Mouse (Mus musculus): Measurements from ENCODE around the gene 6330409D20Rik. TPM values are rescaled to one million over a fixed set of nuclear protein-coding genes. Genes with fewer than 3 reads are reported as not detected.

Gene 6330409D20Rik
- polyA plus RNA-seq, 1 experiment from 2014 or later, result 0.16 TPM

DNA sequence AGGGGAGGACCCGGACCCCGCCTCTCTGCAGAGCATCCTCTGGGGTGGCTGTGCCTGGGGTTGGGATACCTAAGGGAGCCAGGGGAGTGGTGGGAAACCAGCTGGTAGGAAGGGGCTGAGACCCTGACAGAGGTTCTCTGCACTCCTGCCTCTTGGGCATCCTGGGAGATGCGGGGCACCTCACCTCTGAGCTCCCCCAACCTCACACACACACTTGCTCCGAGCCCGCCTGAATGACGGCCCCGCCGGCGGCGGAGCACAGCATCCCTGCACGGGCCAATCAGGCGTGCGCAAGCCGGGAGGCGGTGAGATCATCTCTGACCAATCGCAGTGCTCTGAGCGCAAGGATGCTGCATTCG, 1.3 kb upstream of the 6330409D20Rik start:
- Histone ChIP-seq H3K27me3 (ENCODE audit: insufficient read depth, low read length) (peaks cover 20% of the 10 kb centered on the region), H3K4me3 (ENCODE audit: low read length) (peak overlapping the region; percentile 46; the same call in 1 of the 2 replicates), H3K36me3 (ENCODE audit: insufficient read depth, low read length) (peaks cover 8% of the 10 kb centered on the region; the same call in 1 of the 2 replicates), H3K4me2 (replicated peaks; ENCODE audit: low read depth, low read length) (0 out of 2 replicates have a peak overlapping the region, but pooled peaks have one; percentile 77), H3K9ac (replicated peaks; ENCODE audit: low read length) (no peak overlapping the region), H3K9me3 (ENCODE audit: low read length) (no peaks in the 10 kb centered on the region), H3K4me1 (ENCODE audit: insufficient read depth, low read length) (peaks cover 14% of the 10 kb centered on the region), H3K27ac (ENCODE audit: low read length) (no peak overlapping the region)
- ATAC-seq (ENCODE audit: low FRiP score, low TSS enrichment), result 0 out of 2 replicates have a peak, but pooled peaks have one; percentile 12
- 14% methylated on average over 18 of the region's 18 CpGs for WGBS

DNA sequence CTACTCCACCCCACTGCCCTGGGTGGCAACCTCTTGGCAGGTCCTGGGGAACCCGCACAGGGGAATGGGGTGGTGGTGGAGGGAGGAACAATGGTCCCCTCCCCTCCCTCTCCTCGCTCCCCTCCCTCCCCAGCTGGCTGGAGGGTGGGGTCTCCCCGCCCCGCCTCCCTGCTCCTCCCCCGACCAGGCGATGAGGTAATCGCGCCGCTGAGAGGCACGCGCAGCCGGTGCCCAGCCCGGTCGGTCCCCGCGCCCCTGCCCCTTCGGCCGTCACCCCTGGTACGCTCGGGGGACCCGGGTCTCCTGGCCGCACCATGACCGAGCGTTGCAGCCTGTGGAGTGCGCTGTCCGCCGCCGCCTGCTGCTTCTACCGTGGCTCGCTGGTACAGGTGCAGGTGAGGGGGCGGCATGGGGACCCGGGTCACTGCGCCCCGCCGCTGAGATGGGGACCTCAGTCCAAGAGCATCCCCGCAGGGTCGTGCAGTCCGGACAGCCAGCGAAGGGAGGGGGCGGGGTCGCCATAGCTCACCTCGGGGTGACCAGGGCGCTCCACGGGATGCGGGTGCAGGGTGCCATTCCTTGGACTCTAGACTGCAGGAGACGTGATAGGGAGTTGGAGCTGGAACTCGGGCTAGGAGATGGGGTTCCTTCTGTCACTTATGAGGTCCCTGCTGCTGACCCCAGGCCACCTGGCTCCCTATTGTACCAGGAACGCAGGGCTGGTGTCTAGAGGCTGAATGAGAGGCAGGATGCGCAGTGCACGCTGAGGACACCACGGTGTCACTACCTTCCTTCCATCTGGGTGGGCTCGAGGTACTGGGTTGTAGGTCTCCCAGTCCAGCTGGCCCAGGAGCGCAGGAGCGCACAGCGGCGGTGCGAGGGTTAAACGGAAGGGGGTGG, 707 bp upstream of the 6330409D20Rik start:
- ATAC-seq (ENCODE audit: low FRiP score, low TSS enrichment), result peak; percentile 43
- Histone ChIP-seq H3K9me3 (ENCODE audit: low read length) (no peaks in the 10 kb centered on the region), H3K4me2 (replicated peaks; ENCODE audit: low read depth, low read length) (peak overlapping the region; percentile 77), H3K9ac (replicated peaks; ENCODE audit: low read length) (peak overlapping the region; percentile 31; the same call in 1 of the 2 replicates), H3K36me3 (ENCODE audit: insufficient read depth, low read length) (peaks cover 6% of the 10 kb centered on the region; the same call in 1 of the 2 replicates), H3K27me3 (ENCODE audit: insufficient read depth, low read length) (peaks cover 20% of the 10 kb centered on the region), H3K27ac (ENCODE audit: low read length) (no peak overlapping the region), H3K4me3 (ENCODE audit: low read length) (peak overlapping the region; percentile 46), H3K4me1 (ENCODE audit: insufficient read depth, low read length) (peaks cover 14% of the 10 kb centered on the region)
- WGBS, result 4% methylated on average over 51 of the region's 58 CpGs

DNA sequence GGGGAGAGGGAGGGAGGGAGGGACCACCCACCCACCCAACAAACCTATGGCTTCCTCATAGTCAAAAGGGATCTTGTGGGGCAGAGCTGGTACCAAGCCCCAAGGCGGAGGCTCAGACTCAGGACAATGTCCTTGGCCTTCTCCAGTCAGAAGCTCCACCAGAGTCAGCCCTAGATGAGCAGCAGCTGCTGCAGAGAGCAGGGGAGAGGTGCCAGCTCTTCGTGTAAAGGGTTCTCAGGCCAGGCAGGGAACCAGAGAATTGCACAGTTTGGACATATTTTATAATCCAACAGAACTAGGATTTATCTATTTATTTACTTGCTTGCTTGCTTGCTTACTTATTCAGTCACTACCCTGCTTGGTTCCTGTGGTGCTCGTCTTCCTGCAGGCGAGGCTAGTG, 1.5 kb downstream of the 6330409D20Rik start:
- Histone ChIP-seq H3K4me2 (replicated peaks; ENCODE audit: low read depth, low read length) (no peak overlapping the region), H3K27me3 (ENCODE audit: insufficient read depth, low read length) (peaks cover 20% of the 10 kb centered on the region), H3K4me1 (ENCODE audit: insufficient read depth, low read length) (peaks cover 30% of the 10 kb centered on the region), H3K9ac (replicated peaks; ENCODE audit: low read length) (no peak overlapping the region), H3K27ac (ENCODE audit: low read length) (no peak overlapping the region), H3K36me3 (ENCODE audit: insufficient read depth, low read length) (no peaks in the 10 kb centered on the region), H3K9me3 (ENCODE audit: low read length) (no peaks in the 10 kb centered on the region), H3K4me3 (ENCODE audit: low read length) (no peak overlapping the region)
- no peak for ATAC-seq (ENCODE audit: low FRiP score, low TSS enrichment)
- 83% methylated on average over 4 of the region's 4 CpGs for WGBS

DNA sequence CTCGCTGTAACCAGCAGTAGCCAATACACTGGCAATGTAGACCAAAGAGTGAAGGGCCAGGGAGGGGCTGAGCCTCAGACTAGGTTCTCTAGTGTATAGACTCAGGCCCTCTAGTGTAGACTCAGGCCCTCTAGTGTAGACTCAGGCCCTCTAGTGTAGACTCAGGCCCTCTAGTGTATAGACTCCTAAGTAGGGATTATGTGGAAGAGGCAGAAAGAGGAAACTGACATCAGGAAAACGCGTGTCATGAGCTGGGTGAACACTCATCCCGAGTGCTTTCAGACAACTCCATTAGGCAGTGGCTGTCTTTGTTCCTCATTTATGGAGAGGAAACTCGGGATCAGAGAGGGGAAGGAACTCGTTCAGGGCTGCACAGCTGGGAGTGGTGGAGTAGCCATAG, 3.8 kb downstream of the 6330409D20Rik start:
- no peak overlapping the region for H3K9ac ChIP-seq (replicated peaks; ENCODE audit: low read length)
- ATAC-seq (ENCODE audit: low FRiP score, low TSS enrichment), result no peak
- H3K27me3 ChIP-seq (ENCODE audit: insufficient read depth, low read length), result peaks cover 14% of the 10 kb centered on the region
- H3K9me3 ChIP-seq (ENCODE audit: low read length), result no peaks in the 10 kb centered on the region
- H3K27ac ChIP-seq (ENCODE audit: low read length), result no peak overlapping the region
- 59% methylated on average over 6 of the region's 6 CpGs for WGBS
- no peaks in the 10 kb centered on the region for H3K36me3 ChIP-seq (ENCODE audit: insufficient read depth, low read length)
- peaks cover 32% of the 10 kb centered on the region for H3K4me1 ChIP-seq (ENCODE audit: insufficient read depth, low read length)
- no peak overlapping the region for H3K4me2 ChIP-seq (replicated peaks; ENCODE audit: low read depth, low read length)
- no peak overlapping the region for H3K4me3 ChIP-seq (ENCODE audit: low read length)

DNA sequence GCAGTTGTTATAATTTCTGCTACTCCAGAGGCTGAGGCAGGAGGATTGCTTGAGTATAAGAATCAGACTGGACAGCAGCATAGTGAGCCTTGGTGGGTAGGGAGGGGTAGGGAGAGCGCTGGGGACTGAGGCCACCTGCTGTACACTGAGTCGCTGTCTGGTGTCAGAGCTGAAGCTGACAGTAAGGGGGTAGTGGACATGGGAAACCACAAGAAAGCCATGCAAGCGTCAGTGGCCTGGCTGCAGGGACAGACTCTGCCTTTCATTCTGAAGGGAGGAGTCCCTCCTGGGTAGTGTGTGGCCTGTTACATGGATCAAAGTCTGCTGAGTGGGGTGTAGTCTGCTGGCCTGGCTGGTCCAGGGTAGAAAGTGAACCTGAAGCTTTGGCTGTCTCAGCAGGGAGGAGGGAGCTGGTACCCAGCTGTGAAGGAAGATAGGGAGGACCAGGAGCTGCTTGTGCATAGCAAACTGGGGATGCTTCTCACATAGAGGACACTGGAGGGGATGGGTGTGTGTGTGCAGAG, 4.4 kb downstream of the 6330409D20Rik start:
- Histone ChIP-seq H3K36me3 (ENCODE audit: insufficient read depth, low read length) (no peaks in the 10 kb centered on the region), H3K27me3 (ENCODE audit: insufficient read depth, low read length) (peaks cover 8% of the 10 kb centered on the region), H3K27ac (ENCODE audit: low read length) (no peak overlapping the region), H3K4me2 (replicated peaks; ENCODE audit: low read depth, low read length) (no peak overlapping the region), H3K4me3 (ENCODE audit: low read length) (no peak overlapping the region), H3K9me3 (ENCODE audit: low read length) (no peaks in the 10 kb centered on the region), H3K9ac (replicated peaks; ENCODE audit: low read length) (no peak overlapping the region), H3K4me1 (ENCODE audit: insufficient read depth, low read length) (peaks cover 30% of the 10 kb centered on the region)
- 46% methylated on average over 3 of the region's 3 CpGs for WGBS
- ATAC-seq (ENCODE audit: low FRiP score, low TSS enrichment), result no peak

DNA sequence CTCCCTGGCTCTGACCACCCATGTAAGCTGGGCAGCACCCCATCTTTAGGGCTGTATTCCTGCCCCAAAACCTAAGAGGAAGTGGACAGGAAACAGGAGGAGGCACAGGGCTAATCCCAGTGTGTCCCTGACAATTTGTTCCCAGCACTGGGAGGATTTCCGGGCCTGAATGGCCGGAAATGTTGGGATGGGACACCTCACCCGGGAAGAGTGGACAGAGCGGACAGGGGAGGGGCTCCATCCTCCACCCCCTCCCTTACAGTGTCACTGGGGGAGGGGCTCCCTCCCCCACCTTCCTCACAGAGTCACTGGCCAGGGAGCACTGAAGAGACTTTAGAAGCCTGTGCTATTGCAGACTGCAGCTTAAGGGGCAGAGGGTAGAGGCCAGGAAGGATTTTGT, 5.9 kb downstream of the 6330409D20Rik start:
- Histone ChIP-seq H3K9me3 (ENCODE audit: low read length) (no peaks in the 10 kb centered on the region), H3K27me3 (ENCODE audit: insufficient read depth, low read length) (no peaks in the 10 kb centered on the region; the same call in 1 of the 2 replicates), H3K4me3 (ENCODE audit: low read length) (no peak overlapping the region), H3K4me1 (ENCODE audit: insufficient read depth, low read length) (peaks cover 36% of the 10 kb centered on the region), H3K9ac (replicated peaks; ENCODE audit: low read length) (0 out of 2 replicates have a peak overlapping the region, but pooled peaks have one; percentile 9), H3K27ac (ENCODE audit: low read length) (peak overlapping the region; percentile 90), H3K36me3 (ENCODE audit: insufficient read depth, low read length) (no peaks in the 10 kb centered on the region), H3K4me2 (replicated peaks; ENCODE audit: low read depth, low read length) (peak overlapping the region; percentile 28)
- WGBS, result 33% methylated on average over 4 of the region's 4 CpGs
- peak; percentile 33 for ATAC-seq (ENCODE audit: low FRiP score, low TSS enrichment)

DNA sequence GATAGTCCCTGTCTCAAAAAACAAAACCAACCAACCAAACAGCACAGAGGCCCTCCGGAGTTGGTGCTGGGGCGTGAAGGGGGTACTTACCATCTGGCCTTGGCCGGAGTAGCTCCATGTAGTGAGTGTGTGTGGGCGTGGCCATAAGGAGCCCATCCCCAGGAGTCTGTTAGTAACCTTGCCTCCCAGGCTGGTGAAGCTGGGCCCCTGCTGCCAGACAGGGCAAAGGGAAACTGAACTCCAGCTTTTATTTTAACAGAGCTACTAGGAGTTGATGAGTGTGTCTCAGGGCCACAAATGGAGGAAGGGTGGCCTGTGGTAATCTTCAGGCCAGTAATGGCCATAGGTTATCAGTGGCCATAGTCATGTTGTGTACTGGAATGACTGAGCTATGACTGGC, 6.3 kb downstream of the 6330409D20Rik start:
- peaks cover 40% of the 10 kb centered on the region for H3K4me1 ChIP-seq (ENCODE audit: insufficient read depth, low read length)
- H3K4me2 ChIP-seq (replicated peaks; ENCODE audit: low read depth, low read length), result peak overlapping the region; percentile 24; the same call in 1 of the 2 replicates
- no peaks in the 10 kb centered on the region for H3K9me3 ChIP-seq (ENCODE audit: low read length)
- peak; percentile 69; the same call in 1 of the 2 replicates for ATAC-seq (ENCODE audit: low FRiP score, low TSS enrichment)
- 33% methylated on average over 4 of the region's 4 CpGs for WGBS
- no peaks in the 10 kb centered on the region for H3K36me3 ChIP-seq (ENCODE audit: insufficient read depth, low read length)
- peak overlapping the region; percentile 90 for H3K27ac ChIP-seq (ENCODE audit: low read length)
- no peak overlapping the region for H3K4me3 ChIP-seq (ENCODE audit: low read length)
- 0 out of 2 replicates have a peak overlapping the region, but pooled peaks have one; percentile 9 for H3K9ac ChIP-seq (replicated peaks; ENCODE audit: low read length)
- no peaks in the 10 kb centered on the region; the same call in 1 of the 2 replicates for H3K27me3 ChIP-seq (ENCODE audit: insufficient read depth, low read length)

DNA sequence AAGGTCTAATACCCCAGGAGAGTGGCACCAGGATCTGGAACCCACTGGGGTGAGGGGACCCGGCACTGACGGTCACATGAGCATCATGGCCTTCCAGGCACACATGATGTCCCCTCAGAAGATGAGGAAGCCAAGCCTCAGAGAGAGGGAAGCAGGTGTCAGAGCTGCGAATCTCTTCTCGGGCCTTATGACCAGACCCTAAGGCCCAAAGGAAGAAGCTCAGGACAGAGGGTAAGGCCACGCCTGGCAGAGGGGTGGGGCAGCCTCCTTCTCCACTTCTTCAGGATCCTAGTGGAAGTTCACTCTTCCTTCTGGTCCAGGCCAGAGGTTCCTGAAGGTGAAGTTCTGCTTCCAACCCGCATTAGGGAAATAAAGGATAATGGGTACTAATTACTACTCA, 8.1 kb downstream of the 6330409D20Rik start:
- Histone ChIP-seq H3K9ac (replicated peaks; ENCODE audit: low read length) (no peak overlapping the region), H3K4me3 (ENCODE audit: low read length) (no peak overlapping the region), H3K9me3 (ENCODE audit: low read length) (no peaks in the 10 kb centered on the region), H3K4me1 (ENCODE audit: insufficient read depth, low read length) (peaks cover 41% of the 10 kb centered on the region), H3K27me3 (ENCODE audit: insufficient read depth, low read length) (no peaks in the 10 kb centered on the region), H3K4me2 (replicated peaks; ENCODE audit: low read depth, low read length) (no peak overlapping the region), H3K27ac (ENCODE audit: low read length) (peak overlapping the region; percentile 81; the same call in 1 of the 2 replicates), H3K36me3 (ENCODE audit: insufficient read depth, low read length) (no peaks in the 10 kb centered on the region)
- no peak for ATAC-seq (ENCODE audit: low FRiP score, low TSS enrichment)
- WGBS, result 71% methylated on average over 6 of the region's 6 CpGs

DNA sequence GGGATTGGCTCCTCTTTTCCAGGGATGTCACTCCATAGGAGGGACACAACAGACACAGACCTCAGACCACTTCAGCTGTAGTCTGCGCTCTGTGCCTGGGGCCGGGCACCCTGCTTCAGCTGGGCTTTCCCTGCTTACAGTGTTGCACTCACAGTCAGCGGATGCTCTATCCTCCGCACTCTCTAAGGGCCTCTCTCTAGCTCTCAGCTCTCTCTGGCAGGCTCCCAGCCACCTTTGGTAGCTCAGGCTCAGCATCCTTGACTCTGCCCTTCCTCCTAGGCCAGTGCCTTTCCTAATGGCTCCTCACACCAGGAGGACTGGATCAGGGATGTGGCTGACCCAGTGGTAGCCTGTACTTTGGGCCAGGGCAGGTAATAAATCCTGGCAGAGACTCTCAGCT, 8.9 kb downstream of the 6330409D20Rik start:
- Histone ChIP-seq H3K4me2 (replicated peaks; ENCODE audit: low read depth, low read length) (peak overlapping the region; percentile 1; the same call in 1 of the 2 replicates), H3K4me3 (ENCODE audit: low read length) (no peak overlapping the region; the same call in 1 of the 2 replicates), H3K27me3 (ENCODE audit: insufficient read depth, low read length) (no peaks in the 10 kb centered on the region), H3K4me1 (ENCODE audit: insufficient read depth, low read length) (peaks cover 44% of the 10 kb centered on the region), H3K27ac (ENCODE audit: low read length) (peak overlapping the region; percentile 81), H3K9ac (replicated peaks; ENCODE audit: low read length) (no peak overlapping the region), H3K36me3 (ENCODE audit: insufficient read depth, low read length) (no peaks in the 10 kb centered on the region), H3K9me3 (ENCODE audit: low read length) (no peaks in the 10 kb centered on the region)
- WGBS, result 70% methylated on average over 4 of the region's 4 CpGs
- no peak for ATAC-seq (ENCODE audit: low FRiP score, low TSS enrichment)
